Mouse (Mus musculus) ES-E14 (cell line): ENCODE data around the gene Slc35a2. TPM values are rescaled to one million over a fixed set of nuclear protein-coding genes. Genes with fewer than 3 reads are reported as not detected.

Experiments
- DNase-seq: peaks from one replicate; pipeline ENCODE4 v3.0.0-alpha.2; 2013; ENCODE audit warnings: low read depth, low spot score
- H3K27ac ChIP-seq: 2 replicates; pipeline ENCODE4 v1.5.1; 2012; ENCODE audit warnings: low read depth, mild to moderate bottlenecking, low read length, moderate library complexity, mixed read lengths; ENCODE audit not compliant: poor library complexity, insufficient read depth, severe bottlenecking
- H3K36me3 ChIP-seq: 2 replicates; pipeline ENCODE4 v1.6.1; 2012; ENCODE audit warnings: mild to moderate bottlenecking, low read length, moderate library complexity, mixed read lengths; ENCODE audit not compliant: control insufficient read depth, poor library complexity, insufficient read depth, severe bottlenecking
- H3K4me1 ChIP-seq, 2 experiments: fragments of 150-350 bp in 1 of 2; sonication (generic) in 1 of 2; 2 replicates each; pipeline ENCODE4 v1.6.1; 2012; ENCODE audit warnings: low read length in 2 of 2, mild to moderate bottlenecking in 1 of 2, mixed read lengths in 1 of 2; ENCODE audit not compliant: control insufficient read depth in 2 of 2, insufficient read depth in 2 of 2, poor library complexity in 1 of 2
- H3K4me3 ChIP-seq, 2 experiments: fragments of 150-350 bp in 1 of 2; sonication (generic) in 1 of 2; 2 replicates each; pipeline ENCODE4 v1.5.1; 2012; ENCODE audit warnings: low read length in 2 of 2, low read depth in 1 of 2, mild to moderate bottlenecking in 1 of 2, mixed read lengths in 1 of 2; ENCODE audit not compliant: insufficient read depth in 1 of 2, poor library complexity in 1 of 2, severe bottlenecking in 1 of 2
- H3K9ac ChIP-seq: 2 replicates; pipeline ENCODE4 v1.6.1; 2012; ENCODE audit warnings: low read depth, mild to moderate bottlenecking, low read length, mixed read lengths; ENCODE audit not compliant: poor library complexity, insufficient read depth, severe bottlenecking
- H3K9me3 ChIP-seq: fragments of 150-350 bp; sonication (generic); 2 replicates; pipeline ENCODE4 v1.6.1; 2012; ENCODE audit warnings: low read depth, mild to moderate bottlenecking, low read length; ENCODE audit not compliant: control insufficient read depth, insufficient read depth
- CHD2 ChIP-seq: IDR thresholded peaks from 2 replicates; pipeline ENCODE4 v1.6.1; 2014; ENCODE audit warnings: mild to moderate bottlenecking, low read depth, low read length, inconsistent platforms
- HCFC1 ChIP-seq: IDR thresholded peaks from 2 replicates; pipeline ENCODE4 v1.6.1; 2012; ENCODE audit warnings: low read length, inconsistent platforms, borderline replicate concordance; ENCODE audit not compliant: insufficient read depth
- MAFK ChIP-seq: IDR thresholded peaks from 2 replicates; pipeline ENCODE4 v1.6.1; 2014; ENCODE audit warnings: mild to moderate bottlenecking, low read depth, low read length, inconsistent platforms; ENCODE audit not compliant: insufficient read depth
- ZC3H11A ChIP-seq: IDR thresholded peaks from 2 replicates; pipeline ENCODE4 v1.6.1; 2012; ENCODE audit warnings: low read depth, mild to moderate bottlenecking, inconsistent platforms, low read length, borderline replicate concordance
- ZNF384 ChIP-seq: IDR thresholded peaks from 2 replicates; pipeline ENCODE4 v1.6.1; 2012; ENCODE audit warnings: low read depth, low read length, inconsistent platforms
- in situ Hi-C, 2 experiments: fragments of 600-800 bp; cut with MboI; formaldehyde crosslinking; loops; one replicate each; pipeline ENCODE4 v1.15.1; 2025; ENCODE audit warnings: low sequenced_read_pairs in 2 of 2, inconsistent platforms in 1 of 2; ENCODE audit not compliant: unreplicated experiment in 2 of 2
- total RNA-seq: library from RNA; depleted of rRNA; stranded (reverse); fragments of 300-350 nt; gene quantifications from 2 replicates; pipeline ENCODE4 v1.2.3, GENCODE M21; 2012

Slc35a2 gene
- total RNA-seq, 1 experiment, result 38.3 TPM

DNA sequence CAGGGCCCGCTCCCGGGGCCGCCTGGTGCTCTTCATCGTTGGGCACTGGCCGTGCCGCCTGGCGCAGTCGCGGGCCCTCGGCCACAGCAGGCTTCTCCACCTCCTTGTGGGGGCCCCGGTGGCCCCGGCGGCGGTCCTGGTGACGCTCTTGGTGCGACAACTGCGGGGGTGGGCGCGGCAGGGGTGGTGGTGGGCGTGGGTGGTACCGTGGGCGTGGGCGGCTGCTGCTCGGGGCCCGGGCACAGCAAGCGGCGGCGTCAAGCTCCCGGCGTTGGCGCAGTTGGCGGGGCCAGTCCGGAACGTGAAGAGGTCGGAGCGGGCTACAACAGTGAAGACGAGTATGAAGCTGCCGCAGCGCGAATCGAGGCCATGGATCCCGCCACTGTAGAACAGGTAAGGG lies 41.5 kb upstream of the Slc35a2 start:
- H3K9me3 ChIP-seq, result no peaks in the 10 kb centered on the region
- peaks cover 4% of the 10 kb centered on the region; the same call in 1 of the 2 replicates for H3K36me3 ChIP-seq
- H3K4me1 ChIP-seq, result no peaks in the 10 kb centered on the region; a peak in 1 of 4 replicates
- no peak for DNase-seq
- in situ Hi-C loops, result no loop called here
- H3K27ac ChIP-seq, result peak overlapping the region; percentile 74
- TF ChIP-seq MAFK (no peak), ZC3H11A (no peak), HCFC1 (no peak), ZNF384 (no peak)
- peak overlapping the region; percentile 89 to 91 for H3K4me3 ChIP-seq
- H3K9ac ChIP-seq, result peak overlapping the region; percentile 97

DNA sequence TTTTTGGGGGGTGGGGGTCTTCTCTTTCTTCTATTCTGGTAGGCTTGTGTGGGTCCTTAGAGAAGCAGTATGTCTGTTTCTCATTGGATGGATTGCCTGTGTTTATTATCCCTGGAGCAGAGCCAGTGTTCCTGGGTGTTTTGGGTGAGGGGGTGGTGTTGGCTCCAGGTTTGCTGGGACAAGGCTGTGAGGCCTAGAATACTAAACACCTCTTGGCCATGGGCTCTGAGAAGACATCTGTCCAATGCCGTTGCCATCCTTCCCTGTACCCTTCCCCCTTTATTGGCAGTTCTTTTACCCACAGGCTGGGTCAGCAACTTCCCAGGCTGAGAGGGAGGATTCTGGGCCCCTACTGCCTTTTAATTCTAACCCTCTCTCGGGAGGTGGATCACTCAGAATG lies 36.0 kb upstream of the Slc35a2 start:
- Histone ChIP-seq H3K4me3 (no peak overlapping the region), H3K27ac (no peak overlapping the region), H3K9ac (no peak overlapping the region), H3K9me3 (no peaks in the 10 kb centered on the region), H3K4me1 (no peaks in the 10 kb centered on the region), H3K36me3 (peaks cover 4% of the 10 kb centered on the region; the same call in 1 of the 2 replicates)
- DNase-seq, result no peak
- no peak for TF ChIP-seq MAFK
- TF ChIP-seq HCFC1, result no peak
- no peak for TF ChIP-seq ZNF384
- no peak for TF ChIP-seq CHD2
- no peak for TF ChIP-seq ZC3H11A
- in situ Hi-C loops, result no loop called here

DNA sequence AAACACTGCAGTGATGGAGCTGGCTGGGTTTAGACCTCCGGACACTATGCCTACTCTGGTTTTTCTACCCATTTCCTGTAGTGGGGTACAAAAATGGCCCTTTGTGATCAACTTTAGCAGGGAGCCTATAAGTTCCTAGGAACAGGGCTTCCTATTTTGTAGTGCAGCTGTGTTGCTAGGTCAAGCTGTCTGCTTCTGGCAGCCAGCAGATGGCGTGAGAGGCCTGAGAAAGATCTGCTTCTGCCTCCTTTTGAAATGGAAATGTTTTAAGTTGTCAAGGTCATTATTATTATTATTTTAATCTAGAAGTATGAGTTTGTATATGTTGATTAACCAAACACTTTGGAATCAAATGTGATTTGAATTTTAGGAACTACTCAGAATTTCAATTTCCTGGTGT lies 29.2 kb upstream of the Slc35a2 start:
- H3K27ac ChIP-seq, result no peak overlapping the region

DNA sequence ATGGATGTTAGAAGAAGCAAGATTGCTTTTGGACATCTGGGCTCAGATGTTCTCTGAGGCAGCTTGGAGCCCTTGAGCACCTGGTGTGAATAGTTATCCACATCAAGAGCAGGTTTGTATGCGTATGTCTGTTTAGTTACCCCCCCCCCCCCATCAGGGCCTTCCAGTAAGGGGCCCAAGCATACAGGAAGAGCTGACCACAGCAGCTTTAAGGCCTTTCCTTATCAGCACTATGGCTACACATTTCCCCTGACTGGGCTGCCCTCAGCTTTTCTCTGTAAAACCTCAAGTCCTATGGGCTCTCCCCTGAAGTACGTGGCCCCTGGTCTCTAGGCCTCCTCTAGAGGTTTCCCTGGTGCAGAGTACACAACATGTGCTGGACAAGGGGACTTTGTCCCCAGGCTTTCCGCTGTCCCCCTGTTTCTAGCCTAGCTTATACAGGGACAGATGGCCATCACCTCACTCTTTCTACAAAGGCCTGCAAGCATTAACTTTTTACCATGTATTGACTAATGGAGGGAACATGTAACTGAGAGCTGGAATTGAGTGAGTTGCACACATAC lies 24.6 kb upstream of the Slc35a2 start:
- H3K27ac ChIP-seq, result no peak overlapping the region
- H3K9me3 ChIP-seq, result no peaks in the 10 kb centered on the region
- H3K36me3 ChIP-seq, result no peaks in the 10 kb centered on the region; the same call in 1 of the 2 replicates
- no peak for TF ChIP-seq HCFC1
- no peak for TF ChIP-seq MAFK
- TF ChIP-seq CHD2, result no peak
- no peak for TF ChIP-seq ZC3H11A
- no peak for TF ChIP-seq ZNF384
- H3K9ac ChIP-seq, result no peak overlapping the region
- in situ Hi-C loops, result no loop called here
- no peaks in the 10 kb centered on the region for H3K4me1 ChIP-seq
- H3K4me3 ChIP-seq, result no peak overlapping the region
- no peak for DNase-seq

More for the DNA sequence above, 29.2 kb upstream of the Slc35a2 start:
- in situ Hi-C loops, result no loop called here
- no peaks in the 10 kb centered on the region for H3K4me1 ChIP-seq
- H3K36me3 ChIP-seq, result peaks cover 3% of the 10 kb centered on the region
- H3K9me3 ChIP-seq, result no peaks in the 10 kb centered on the region
- no peak overlapping the region for H3K4me3 ChIP-seq
- TF ChIP-seq ZNF384, result no peak
- no peak overlapping the region for H3K9ac ChIP-seq
- DNase-seq, result peak; percentile 15

DNA sequence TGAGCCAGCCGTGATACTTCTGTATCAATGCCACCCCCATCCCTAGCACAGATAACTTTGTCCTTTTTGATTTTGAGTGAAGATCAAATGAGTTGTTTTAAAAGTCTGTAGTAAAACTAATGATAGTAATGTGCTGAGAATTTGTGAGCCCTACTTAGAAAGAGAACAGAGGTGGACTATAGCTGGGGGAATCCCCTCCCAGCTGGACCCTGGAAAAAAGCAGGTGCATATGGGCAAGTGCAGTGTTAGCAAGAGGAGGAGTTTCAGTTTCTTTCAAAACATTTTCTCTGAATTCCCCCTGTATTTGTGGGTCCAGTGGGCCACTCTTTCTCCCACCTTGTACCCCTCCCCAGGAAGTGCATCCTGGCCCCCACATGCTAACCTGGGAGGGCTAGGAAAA lies 20.6 kb upstream of the Slc35a2 start:
- Histone ChIP-seq H3K9me3 (no peaks in the 10 kb centered on the region), H3K9ac (no peak overlapping the region), H3K36me3 (peaks cover 6% of the 10 kb centered on the region), H3K27ac (no peak overlapping the region), H3K4me1 (peaks cover 0 to 6% of the 10 kb centered on the region in 2 experiments; a peak in 2 of 4 replicates), H3K4me3 (no peak overlapping the region)
- DNase-seq, result no peak
- in situ Hi-C loops, result no loop called here
- TF ChIP-seq CHD2 (no peak), ZNF384 (no peak), ZC3H11A (no peak), MAFK (no peak), HCFC1 (no peak)
